Mouse (Mus musculus): ENCODE results near the gene Prr5l.
A peak's percentile ranks its signal among the peaks of the same experiment; 100 is the strongest.

Gene Prr5l

DNA sequence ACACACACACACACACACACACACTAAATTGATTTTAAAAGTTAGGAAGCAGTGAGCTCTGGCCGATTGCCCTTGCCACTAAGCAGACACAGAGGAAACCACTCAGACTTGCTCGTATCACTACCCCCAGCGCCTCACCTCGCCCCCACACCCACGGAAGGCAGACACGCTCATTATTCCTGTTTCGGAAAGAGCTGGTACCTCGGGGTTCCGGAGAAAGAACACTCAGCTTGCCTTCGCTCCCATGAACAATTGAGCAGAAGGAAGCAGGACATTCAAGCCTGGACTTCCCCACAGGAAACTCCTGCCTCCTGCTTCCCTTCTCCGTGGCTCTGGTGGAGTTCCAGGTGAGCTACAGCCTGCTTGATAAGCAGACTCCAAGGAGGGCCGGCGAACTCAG lies 60.0 kb downstream of the Prr5l start:
- no peak for DNase-seq (ENCODE audit: low read depth)

DNA sequence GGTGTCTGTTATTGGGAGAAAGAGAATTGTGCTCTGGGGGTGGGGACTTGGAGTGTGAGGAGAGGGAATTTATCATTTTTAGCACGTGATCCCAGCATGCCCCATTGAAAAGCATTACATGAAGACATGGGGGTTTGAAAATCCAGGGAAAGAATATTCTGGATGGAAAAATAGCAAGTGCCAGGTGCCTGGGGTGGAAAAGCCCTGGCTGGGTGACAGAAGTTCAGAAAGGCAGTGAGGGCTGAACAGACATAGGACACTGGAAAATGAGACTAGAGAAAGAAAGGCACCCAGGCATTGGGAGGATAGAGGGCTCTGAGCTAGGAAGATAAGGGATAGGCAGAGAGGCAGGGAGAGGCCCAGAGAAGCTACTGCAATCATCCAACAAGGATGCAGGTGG lies 62.0 kb downstream of the Prr5l start:
- DNase-seq (ENCODE audit: low read depth), result no peak

DNA sequence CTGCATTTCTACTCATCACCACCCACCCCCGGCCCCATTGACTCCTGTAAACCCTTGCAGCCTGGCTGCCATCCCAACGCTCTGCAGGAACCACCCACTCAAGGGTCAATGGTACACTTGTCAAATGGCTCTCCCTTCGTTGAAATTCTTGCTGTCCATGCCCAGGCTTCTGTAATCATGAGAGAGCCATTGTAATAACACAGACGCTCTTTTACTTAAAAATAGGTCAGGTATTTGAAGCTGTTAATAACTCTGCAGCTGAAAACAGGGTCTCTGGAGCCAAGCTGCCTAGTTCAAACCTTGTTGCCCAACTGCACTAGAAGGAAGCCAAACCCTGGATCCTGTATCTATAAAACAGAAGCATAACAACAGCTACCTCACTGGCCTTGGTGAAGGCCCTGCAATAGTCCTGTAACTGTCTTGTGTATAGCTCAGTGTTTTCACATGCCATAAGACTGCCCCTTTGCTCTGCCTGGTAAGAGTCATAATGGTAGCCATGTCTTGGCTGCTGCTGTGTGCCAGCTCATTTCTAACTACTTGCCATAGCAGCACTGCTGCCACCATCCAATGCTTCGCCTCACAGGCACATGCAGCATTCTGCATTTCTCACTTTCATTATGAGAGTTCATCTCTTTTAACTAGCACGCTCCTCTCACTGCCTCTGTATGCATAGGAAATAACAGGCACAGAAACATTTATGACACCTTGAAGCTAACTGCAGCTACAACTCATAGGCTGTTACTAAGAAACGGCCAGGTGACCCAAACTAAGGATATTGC lies 63.7 kb downstream of the Prr5l start:
- no peak for DNase-seq (ENCODE audit: low read depth)

GRCm38 (mm10) chr2:101816646-101817308 lies 66.0 kb downstream of the Prr5l start:
- DNase-seq (ENCODE audit: low read depth), result no peak

GRCm38 (mm10) chr2:101815250-101815934 lies 67.4 kb downstream of the Prr5l start:
- DNase-seq (ENCODE audit: low read depth), result peak; percentile 25

DNA sequence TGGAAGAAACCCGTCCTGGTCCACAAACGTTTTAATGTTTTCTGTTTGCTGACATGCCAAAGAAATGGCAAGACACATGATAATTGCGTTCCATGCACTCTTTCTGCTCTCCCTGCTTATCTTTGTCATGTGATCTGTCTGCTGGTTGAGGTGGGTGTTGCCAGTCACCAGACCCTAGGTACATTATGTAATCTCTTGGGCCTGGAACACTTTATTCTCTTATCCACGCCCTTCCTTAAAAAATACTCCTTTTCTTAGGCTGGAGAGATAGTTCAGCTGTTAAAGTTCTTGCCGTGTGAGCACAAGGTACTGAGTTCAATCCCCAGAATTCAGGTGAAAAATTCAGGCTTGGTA lies 68.6 kb downstream of the Prr5l start:
- no peak for DNase-seq (ENCODE audit: low read depth)

DNA sequence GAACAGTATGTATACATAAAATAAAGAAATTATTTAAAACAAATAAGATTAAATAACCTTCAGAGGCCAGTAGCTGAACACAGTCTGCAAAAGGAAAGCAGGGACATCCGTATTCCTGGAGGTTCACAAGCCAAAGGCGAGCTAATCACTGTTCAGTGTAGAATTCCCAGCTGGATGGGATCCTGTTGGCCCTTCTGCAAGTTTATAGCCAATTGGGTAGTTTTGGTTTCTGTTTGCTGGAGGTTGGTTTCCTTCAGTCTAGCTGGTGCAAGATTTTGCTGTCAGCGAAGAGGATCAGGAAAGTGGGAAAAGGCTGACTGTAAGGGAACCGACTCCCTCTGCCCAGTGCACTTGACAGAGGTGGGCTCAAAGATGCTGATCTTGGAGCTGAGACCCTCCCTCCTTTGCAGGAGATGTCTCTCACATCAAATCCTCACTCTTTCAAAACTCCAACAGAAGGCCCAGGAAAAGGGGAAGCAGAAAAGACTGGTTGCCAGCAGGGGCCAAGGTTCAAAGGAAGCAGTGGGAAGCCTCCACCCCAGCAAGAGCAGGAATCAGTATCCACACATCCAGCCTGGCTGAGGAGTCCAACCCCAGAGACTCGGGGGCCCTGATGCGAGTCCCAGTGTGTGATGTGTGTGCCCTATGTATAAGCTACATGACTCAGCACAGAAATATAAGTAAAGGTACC lies 69.1 kb downstream of the Prr5l start:
- no peak for DNase-seq (ENCODE audit: low read depth)

- no peak for DNase-seq (ENCODE audit: low read depth)
These were observed 70.9 kb downstream of the Prr5l start for GRCm38 (mm10) chr2:101811925-101812324.

DNA sequence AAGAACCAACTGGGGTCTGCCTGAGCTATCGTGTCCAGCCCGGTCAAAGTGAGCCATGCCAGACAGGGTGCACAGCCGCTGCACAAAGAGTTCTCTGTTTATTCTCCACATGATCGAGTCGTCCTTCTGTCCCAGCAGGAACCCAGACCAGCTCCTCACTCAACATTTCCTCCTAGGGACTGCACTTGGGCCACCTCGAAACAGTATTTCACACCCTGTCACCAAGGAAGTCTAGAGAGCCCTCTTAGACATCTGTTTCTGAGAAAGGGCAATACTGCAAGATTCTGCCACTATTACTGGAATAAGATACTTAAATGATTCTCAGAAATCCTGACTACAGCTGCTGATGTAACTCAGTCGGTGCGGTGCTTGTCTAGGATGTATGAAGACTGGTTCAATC lies 72.1 kb downstream of the Prr5l start:
- no peak for DNase-seq (ENCODE audit: low read depth)

GRCm38 (mm10) chr2:101809640-101810305 lies 73.1 kb downstream of the Prr5l start:
- DNase-seq (ENCODE audit: low read depth), result no peak

DNA sequence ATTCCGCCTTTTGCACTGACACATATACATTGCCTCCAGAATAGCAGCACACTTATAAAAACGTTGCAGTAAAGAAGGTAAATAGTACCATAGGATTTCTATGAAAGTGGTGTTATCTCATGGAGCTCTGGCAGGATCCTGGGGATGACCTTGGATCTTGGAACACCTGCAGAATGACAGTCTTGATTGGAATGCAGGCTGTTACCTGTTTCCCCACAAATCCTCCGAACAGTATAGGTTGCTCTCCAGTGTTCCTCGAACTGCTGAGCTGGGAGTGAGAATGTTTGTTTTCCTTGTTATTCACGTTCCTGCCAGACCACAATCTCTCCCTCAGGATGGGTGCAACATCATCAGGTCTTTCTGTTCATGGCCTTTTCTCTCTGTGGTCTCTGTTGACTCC lies 75.1 kb downstream of the Prr5l start:
- DNase-seq (ENCODE audit: low read depth), result no peak

GRCm38 (mm10) chr2:101802240-101802639 lies 80.6 kb downstream of the Prr5l start:
- no peak for DNase-seq (ENCODE audit: low read depth)

DNA sequence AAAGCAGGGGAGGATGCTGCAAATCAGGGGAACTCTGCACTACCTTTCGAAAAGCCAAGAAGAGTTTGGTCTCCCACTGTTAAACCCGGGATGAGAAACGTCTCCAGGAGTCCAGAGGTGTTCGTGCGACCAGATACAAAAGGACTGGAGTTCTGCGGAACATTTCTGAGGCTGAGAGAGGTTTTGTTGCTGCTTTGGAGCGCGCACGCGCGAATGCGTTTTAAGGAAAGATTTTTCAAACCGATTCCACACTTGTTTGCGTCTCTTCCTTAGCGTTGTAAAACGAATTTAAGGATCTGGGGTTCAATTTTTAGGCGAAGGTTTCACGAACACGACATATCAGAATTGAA lies 85.0 kb downstream of the Prr5l start:
- no peak for DNase-seq (ENCODE audit: low read depth)

- DNase-seq (ENCODE audit: low read depth), result no peak
These were observed 85.5 kb downstream of the Prr5l start for GRCm38 (mm10) chr2:101797166-101797900.

DNA sequence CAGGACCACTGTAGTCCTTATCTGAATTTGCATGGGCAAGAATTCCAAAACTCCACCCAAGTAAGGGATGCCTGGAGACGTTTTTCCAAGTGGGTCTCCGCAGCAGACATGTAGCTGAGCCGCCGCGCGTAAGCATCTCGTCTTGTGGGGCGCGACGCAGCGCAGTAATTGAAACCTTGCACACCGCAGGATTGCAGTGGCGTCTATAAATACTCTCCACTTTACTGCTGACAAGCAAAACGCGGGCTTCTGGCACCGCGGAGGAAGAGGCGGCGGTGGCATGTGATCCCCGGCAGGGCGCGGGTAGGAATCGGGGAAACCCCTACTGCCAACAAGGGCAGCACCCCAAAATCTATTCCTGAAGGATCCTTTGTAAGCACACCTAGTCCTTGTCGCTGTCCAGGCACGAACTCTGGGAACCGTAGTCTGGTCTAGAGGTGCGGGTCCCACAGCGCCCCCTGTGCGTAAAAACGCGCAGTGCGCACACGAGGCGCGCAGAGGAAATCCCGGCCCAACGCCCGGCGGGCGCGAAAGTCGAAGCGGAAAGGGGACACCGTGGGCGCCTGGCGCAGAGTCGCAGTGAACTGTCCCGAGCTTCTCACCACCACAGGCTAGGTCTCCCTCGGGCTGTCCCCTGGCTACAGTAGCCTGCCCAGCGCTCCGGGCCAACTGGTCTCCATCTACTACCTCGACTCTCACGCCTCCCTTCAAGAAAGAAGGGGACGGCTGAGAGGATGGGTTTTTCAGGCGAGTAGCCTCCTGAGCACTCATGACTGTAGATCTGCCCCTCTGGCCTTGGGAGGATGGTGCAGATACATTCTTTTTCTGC lies 86.3 kb downstream of the Prr5l start:
- no peak for DNase-seq (ENCODE audit: low read depth)

GRCm38 (mm10) chr2:101792130-101792529 lies 90.7 kb downstream of the Prr5l start:
- no peak for DNase-seq (ENCODE audit: low read depth)

- DNase-seq (ENCODE audit: low read depth), result no peak
These were observed 99.6 kb downstream of the Prr5l start for GRCm38 (mm10) chr2:101783255-101783654.

DNA sequence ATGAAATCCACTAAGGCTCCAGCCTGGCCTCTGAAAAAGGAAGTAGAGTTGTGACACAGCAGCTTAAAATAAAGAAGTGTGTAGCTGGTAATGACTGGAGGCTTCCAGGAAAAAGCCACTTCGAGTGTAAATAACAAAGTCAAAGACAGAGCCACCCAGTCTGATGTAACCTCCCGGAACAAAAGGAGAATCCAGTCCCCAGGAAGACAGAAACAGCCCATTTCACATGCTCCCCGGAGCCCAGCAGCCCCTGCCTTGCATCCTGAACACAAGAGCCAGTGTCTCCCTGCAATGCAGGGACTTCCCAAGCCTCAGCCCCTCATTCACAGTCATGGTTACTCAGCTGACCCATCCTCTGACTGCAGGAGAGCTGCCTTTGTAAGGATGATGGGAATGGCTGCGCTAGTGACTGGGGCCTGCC lies 101.5 kb downstream of the Prr5l start:
- DNase-seq (ENCODE audit: low read depth), result peak; percentile 12

DNA sequence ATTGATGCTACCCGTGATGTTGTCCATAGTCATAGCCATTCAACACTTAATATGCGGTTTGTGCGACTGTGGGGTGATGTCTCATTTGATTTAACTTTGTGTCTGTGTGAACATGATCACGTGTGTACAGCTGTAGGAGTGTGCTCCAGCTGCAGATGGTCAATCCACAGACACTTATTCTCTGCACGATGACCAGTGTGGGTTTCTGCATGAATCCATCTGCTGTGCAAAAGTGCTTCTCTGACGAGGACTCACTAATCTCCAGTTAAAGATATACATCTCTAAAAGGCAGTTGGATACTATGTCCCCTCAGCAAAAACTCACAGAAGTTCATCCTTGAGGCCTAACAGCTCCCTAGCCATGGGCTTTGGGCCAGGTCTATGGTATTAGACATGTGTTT lies 104.7 kb downstream of the Prr5l start:
- DNase-seq (ENCODE audit: low read depth), result no peak

DNA sequence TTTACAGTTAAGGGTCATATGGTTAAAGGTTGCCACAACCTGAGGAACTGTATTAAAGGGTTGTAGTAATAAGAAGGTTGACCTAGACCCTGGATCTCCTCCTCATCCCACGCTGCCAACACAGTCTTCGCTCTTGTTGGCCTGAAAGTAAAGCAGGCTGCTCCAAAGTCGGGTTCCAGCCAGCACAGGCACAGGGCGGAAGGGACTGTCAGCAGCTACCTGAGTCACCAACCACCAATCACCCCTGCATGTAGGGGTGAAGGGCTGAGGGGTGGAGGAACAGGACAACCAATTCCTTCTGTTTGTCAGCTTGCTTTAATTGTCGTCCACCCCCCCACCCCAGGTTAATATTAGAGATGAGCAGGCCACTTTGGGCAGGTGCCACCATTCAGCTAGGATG lies 119.3 kb downstream of the Prr5l start:
- DNase-seq (ENCODE audit: low read depth), result peak; percentile 11

DNA sequence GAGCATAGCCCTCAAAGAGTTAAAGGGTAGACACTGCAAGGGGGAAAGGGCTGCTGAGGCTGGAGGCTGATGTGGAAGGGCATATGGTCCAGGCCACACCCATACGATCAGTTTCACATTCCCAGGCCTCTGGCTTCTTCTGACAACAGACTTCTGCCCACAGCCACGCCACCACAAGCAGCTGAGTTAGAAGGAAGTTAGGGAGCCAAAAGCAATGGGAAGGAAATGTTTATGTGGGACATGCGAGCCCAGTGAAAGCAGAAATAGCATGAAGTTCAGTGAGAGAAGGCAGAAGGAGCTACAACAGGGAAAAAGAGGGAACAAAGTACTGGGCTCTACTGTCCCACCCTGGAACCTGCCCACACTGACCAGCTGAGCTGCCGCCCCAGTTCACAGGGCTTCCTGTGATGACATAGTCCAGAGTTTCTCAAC lies 119.9 kb downstream of the Prr5l start:
- DNase-seq (ENCODE audit: low read depth), result peak; percentile 56
